10 mouse cellular contexts compared by ENCODE assay signal in genomic region chr6:87552054-87552807, GRCm38 (mm10). TPM values are rescaled to one million over a fixed set of nuclear protein-coding genes. Genes with fewer than 3 reads are reported as not detected.
DNase-seq lines count a peak whose midpoint lies in the region; ATAC-seq and TF ChIP-seq lines count a peak whose summit lies in the region.
"Had no signal": no experiment of that assay in that cellular context is flagged by ENCODE, and none has a peak within 500 bp of the region (broad histone marks: within the 10 kb centered on the region; RNA-seq: fewer than 3 reads in every experiment).

No protein-coding gene starts in this region.

- H3K27ac ChIP-seq in forebrain, postnatal 0 days (ENCODE audit: low read depth, low read length) = no peak overlapping the region
- no peak overlapping the region for H3K27ac ChIP-seq in forebrain, embryonic 10.5 days
- no peak overlapping the region for H3K27ac ChIP-seq in midbrain, embryonic 11.5 days (ENCODE audit: low read depth, low read length)
- H3K27ac ChIP-seq in midbrain, embryonic 13.5 days = no peak overlapping the region
- H3K27ac ChIP-seq: embryonic facial prominence, embryonic 12.5 days; limb, embryonic 12.5 days had no signal

- H3K36me3 ChIP-seq in forebrain, postnatal 0 days (ENCODE audit: insufficient read depth) = no peaks in the 10 kb centered on the region
- no peaks in the 10 kb centered on the region for H3K36me3 ChIP-seq in forebrain, embryonic 10.5 days (replicated peaks)
- H3K36me3 ChIP-seq in midbrain, embryonic 11.5 days (ENCODE audit: control insufficient read depth, insufficient read depth, low read length) = no peaks in the 10 kb centered on the region
- H3K36me3 ChIP-seq in midbrain, embryonic 13.5 days = no peaks in the 10 kb centered on the region
- H3K36me3 ChIP-seq: embryonic facial prominence, embryonic 12.5 days; limb, embryonic 12.5 days had no signal

- peak; percentile 37 for DNase-seq in forebrain, postnatal 0 days
- no peak for DNase-seq in forebrain, embryonic 10.5 days (ENCODE audit: extremely low spot score, low spot score)
- peak; percentile 84 for DNase-seq in midbrain, embryonic 11.5 days (ENCODE audit: low spot score, missing footprints)
- peak; percentile 63 for DNase-seq in lung, postnatal 36 days
- DNase-seq in thymus, postnatal 14 days = peak; percentile 71
- DNase-seq in layer of hippocampus, postnatal 36 days = no peak
- DNase-seq in ovary, postnatal 10 days (ENCODE audit: low spot score) = no peak

- peak; percentile 45; the same call in 1 of the 2 replicates for TF ChIP-seq CTCF in forebrain, postnatal 0 days (IDR thresholded peaks at IDR 0.05; ENCODE audit: low read depth)

- H3K27me3 ChIP-seq in forebrain, postnatal 0 days (ENCODE audit: insufficient read depth, low read length) = no peaks in the 10 kb centered on the region
- no peaks in the 10 kb centered on the region for H3K27me3 ChIP-seq in forebrain, embryonic 10.5 days (ENCODE audit: poor library complexity, severe bottlenecking)
- H3K27me3 ChIP-seq in midbrain, embryonic 11.5 days (ENCODE audit: control insufficient read depth, insufficient read depth, low read length) = no peaks in the 10 kb centered on the region
- H3K27me3 ChIP-seq in midbrain, embryonic 13.5 days = no peaks in the 10 kb centered on the region
- H3K27me3 ChIP-seq: embryonic facial prominence, embryonic 12.5 days; limb, embryonic 12.5 days had no signal

- 60% methylated on average over 7 of the region's 7 CpGs for WGBS in forebrain, postnatal 0 days
- 68% methylated on average over 7 of the region's 7 CpGs for WGBS in forebrain, embryonic 10.5 days
- WGBS in midbrain, embryonic 11.5 days = 68% methylated on average over 7 of the region's 7 CpGs
- 64% methylated on average over 7 of the region's 7 CpGs for WGBS in midbrain, embryonic 13.5 days

- H3K4me2 ChIP-seq in forebrain, postnatal 0 days (ENCODE audit: low read depth) = no peak overlapping the region
- H3K4me2 ChIP-seq in midbrain, embryonic 11.5 days = no peak overlapping the region
- H3K4me2 ChIP-seq in midbrain, embryonic 13.5 days (replicated peaks) = no peak overlapping the region
- H3K4me2 ChIP-seq: embryonic facial prominence, embryonic 12.5 days; limb, embryonic 12.5 days had no signal

- no peak overlapping the region for H3K4me3 ChIP-seq in forebrain, postnatal 0 days (ENCODE audit: low read depth, low read length)
- H3K4me3 ChIP-seq in forebrain, embryonic 10.5 days = no peak overlapping the region
- no peak overlapping the region for H3K4me3 ChIP-seq in midbrain, embryonic 11.5 days (ENCODE audit: low read depth, low read length)
- no peak overlapping the region for H3K4me3 ChIP-seq in midbrain, embryonic 13.5 days (replicated peaks)
- H3K4me3 ChIP-seq: embryonic facial prominence, embryonic 12.5 days; limb, embryonic 12.5 days had no signal

- ATAC-seq in forebrain, postnatal 0 days = no peak
- ATAC-seq in midbrain, embryonic 11.5 days (ENCODE audit: low FRiP score) = no peak
- ATAC-seq in midbrain, embryonic 13.5 days = no peak

- no peaks in the 10 kb centered on the region for H3K9me3 ChIP-seq in forebrain, postnatal 0 days (ENCODE audit: low read length)
- no peaks in the 10 kb centered on the region; the same call in 1 of the 2 replicates for H3K9me3 ChIP-seq in forebrain, embryonic 10.5 days
- H3K9me3 ChIP-seq in midbrain, embryonic 11.5 days (ENCODE audit: control insufficient read depth, low read length) = no peaks in the 10 kb centered on the region
- H3K9me3 ChIP-seq in midbrain, embryonic 13.5 days = no peaks in the 10 kb centered on the region
- H3K9me3 ChIP-seq: embryonic facial prominence, embryonic 12.5 days; limb, embryonic 12.5 days had no signal

- no peak overlapping the region for H3K9ac ChIP-seq in forebrain, postnatal 0 days
- H3K9ac ChIP-seq in midbrain, embryonic 11.5 days (ENCODE audit: low read length) = no peak overlapping the region
- H3K9ac ChIP-seq in midbrain, embryonic 13.5 days (replicated peaks) = no peak overlapping the region
- H3K9ac ChIP-seq: embryonic facial prominence, embryonic 12.5 days; limb, embryonic 12.5 days had no signal

- H3K4me1 ChIP-seq in forebrain, postnatal 0 days (ENCODE audit: insufficient read depth) = no peaks in the 10 kb centered on the region
- no peaks in the 10 kb centered on the region for H3K4me1 ChIP-seq in forebrain, embryonic 10.5 days
- no peaks in the 10 kb centered on the region for H3K4me1 ChIP-seq in midbrain, embryonic 11.5 days (ENCODE audit: control insufficient read depth, insufficient read depth, low read length)
- H3K4me1 ChIP-seq in midbrain, embryonic 13.5 days (replicated peaks) = no peaks in the 10 kb centered on the region
- H3K4me1 ChIP-seq: embryonic facial prominence, embryonic 12.5 days; limb, embryonic 12.5 days had no signal

RNA-seq across cellular contexts. Expression of gene Arhgap25, which starts 19.2 kb away (rescaled TPM):
- 2.7 and 3.3 TPM in 2 replicates for total RNA-seq in forebrain, postnatal 0 days (2014; rRNA removed)
- 1.6 and 2.2 TPM in 2 replicates for polyA plus RNA-seq in forebrain, postnatal 0 days (2015; fragmentation: Nextera tagmentation; extraction: Ambion mirVana)
- polyA plus RNA-seq in forebrain, embryonic 10.5 days (2016; fragmentation: Nextera tagmentation; extraction: Ambion mirVana) = 1.9 and 2.0 TPM in 2 replicates
- polyA plus RNA-seq in midbrain, embryonic 11.5 days (2014; fragmentation: Nextera tagmentation; extraction: Ambion mirVana) = 1.7 and 2.3 TPM in 2 replicates
- polyA plus RNA-seq in midbrain, embryonic 13.5 days (2015; fragmentation: Nextera tagmentation; extraction: Ambion mirVana) = 1.2 and 1.5 TPM in 2 replicates
- total RNA-seq in layer of hippocampus, postnatal 36 days (2021) = 1 to 10 TPM; 2.7 to 2.9 TPM

RNA-seq across cellular contexts. Expression of gene Prokr1, which starts 38.3 kb away (rescaled TPM):
- total RNA-seq in forebrain, postnatal 0 days (2014; rRNA removed) = 2.5 and 3.1 TPM in 2 replicates
- polyA plus RNA-seq in forebrain, postnatal 0 days (2015; fragmentation: Nextera tagmentation; extraction: Ambion mirVana) = 1.1 and 1.6 TPM in 2 replicates
- 2.3 and 3.2 TPM in 2 replicates for polyA plus RNA-seq in forebrain, embryonic 10.5 days (2016; fragmentation: Nextera tagmentation; extraction: Ambion mirVana)
- 3.1 and 3.5 TPM in 2 replicates for polyA plus RNA-seq in midbrain, embryonic 11.5 days (2014; fragmentation: Nextera tagmentation; extraction: Ambion mirVana)
- polyA plus RNA-seq in midbrain, embryonic 13.5 days (2015; fragmentation: Nextera tagmentation; extraction: Ambion mirVana) = 2.1 and 2.5 TPM in 2 replicates
- under 1 TPM in 1 of 2 experiments, not detected in 1; 0.25 TPM for total RNA-seq in layer of hippocampus, postnatal 36 days (2021)

Comparison
In these comparisons a context has a peak if more than half of its experiments do, and no peak if none do; other contexts are left out.
1. DNase-seq: peak in forebrain, postnatal 0 days (single experiment), midbrain, embryonic 11.5 days (single experiment), lung, postnatal 36 days (single experiment) and thymus, postnatal 14 days (single experiment); none in forebrain, embryonic 10.5 days (single experiment), layer of hippocampus, postnatal 36 days (0 of 2) and ovary, postnatal 10 days (single experiment).